Mouse (Mus musculus): ENCODE measurements around the gene Lyplal1.

DNA sequence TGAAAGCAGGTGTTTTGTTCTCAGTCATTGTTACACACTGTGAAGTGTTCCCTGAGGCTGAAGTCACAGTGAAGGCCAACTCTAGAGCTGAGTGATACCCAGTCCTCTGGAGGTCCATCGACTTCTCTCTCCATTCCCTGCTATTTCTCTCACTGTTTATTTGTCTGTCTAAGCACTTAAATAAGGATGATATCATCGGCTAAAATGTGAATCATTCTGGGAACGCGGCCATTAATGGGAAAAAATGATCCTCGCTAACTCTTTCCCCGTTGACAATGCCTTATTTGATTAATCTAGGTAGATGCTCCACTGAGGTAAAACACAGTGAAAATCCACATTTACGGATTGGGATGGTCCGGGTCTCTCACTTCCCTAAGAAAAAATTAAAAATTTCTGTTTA lies 14.8 kb downstream of the Lyplal1 start:
- TF ChIP-seq CTCF (conservative IDR thresholded peaks at IDR 0.05; ENCODE audit: low read length) (no peak), POU5F1 (IDR thresholded peaks at IDR 0.05; ENCODE audit: borderline replicate concordance, low read length) (no peak)

Measured in E14TG2a.4 (cell line).